9 mouse cellular contexts compared by ENCODE assay signal in genomic region chr7:19000421-19000820, GRCm38 (mm10). TPM values are rescaled to one million over a fixed set of nuclear protein-coding genes. Genes with fewer than 3 reads are reported as not detected.
DNase-seq lines count a peak whose midpoint lies in the region; ATAC-seq and TF ChIP-seq lines count a peak whose summit lies in the region.
"Had no signal": no experiment of that assay in that cellular context is flagged by ENCODE, and none has a peak within 500 bp of the region (broad histone marks: within the 10 kb centered on the region; RNA-seq: fewer than 3 reads in every experiment).

No protein-coding gene starts in this region.

- intact Hi-C loops in left cerebral cortex, postnatal 36 days (cut with DNase I): loop anchor here (5.0 kb wide), 1 partner anchor 108 kb away; no protein-coding TSS in a partner anchor

- ATAC-seq in midbrain, embryonic 11.5 days (ENCODE audit: low FRiP score): no peak

- peaks cover 28% of the 10 kb centered on the region for H3K36me3 ChIP-seq in E14TG2a.4 (ENCODE audit: insufficient read depth, low read length)
- peaks cover 30% of the 10 kb centered on the region for H3K36me3 ChIP-seq in hindbrain, embryonic 10.5 days
- H3K36me3 ChIP-seq in midbrain, embryonic 11.5 days (ENCODE audit: control insufficient read depth, insufficient read depth, low read length): peaks cover 3% of the 10 kb centered on the region; the same call in 1 of the 2 replicates

- H3K4me3 ChIP-seq in E14TG2a.4 (replicated peaks; ENCODE audit: low read length): peak overlapping the region; percentile 78
- peak overlapping the region; percentile 50 for H3K4me3 ChIP-seq in hindbrain, embryonic 10.5 days
- H3K4me3 ChIP-seq in midbrain, embryonic 11.5 days (ENCODE audit: low read depth, low read length): peak overlapping the region; percentile 22

- no peaks in the 10 kb centered on the region for H3K9me3 ChIP-seq in E14TG2a.4 (ENCODE audit: low read length)
- no peaks in the 10 kb centered on the region for H3K9me3 ChIP-seq in hindbrain, embryonic 10.5 days
- H3K9me3 ChIP-seq in midbrain, embryonic 11.5 days (ENCODE audit: control insufficient read depth, low read length): no peaks in the 10 kb centered on the region

- 54% methylated on average over 10 of the region's 10 CpGs for WGBS in hindbrain, embryonic 10.5 days
- 56% methylated on average over 10 of the region's 10 CpGs for WGBS in midbrain, embryonic 11.5 days

- H3K9ac ChIP-seq in midbrain, embryonic 11.5 days (ENCODE audit: low read length): peak overlapping the region; percentile 51; the same call in 1 of the 2 replicates

- peak overlapping the region; percentile 38 for H3K4me2 ChIP-seq in midbrain, embryonic 11.5 days

- H3K27me3 ChIP-seq in E14TG2a.4 (ENCODE audit: insufficient read depth, low read length): no peaks in the 10 kb centered on the region
- H3K27me3 ChIP-seq in hindbrain, embryonic 10.5 days (ENCODE audit: insufficient read depth, poor library complexity, severe bottlenecking): no peaks in the 10 kb centered on the region
- no peaks in the 10 kb centered on the region for H3K27me3 ChIP-seq in midbrain, embryonic 11.5 days (ENCODE audit: control insufficient read depth, insufficient read depth, low read length)

- H3K27ac ChIP-seq in hindbrain, embryonic 10.5 days: peak overlapping the region; percentile 82
- no peak overlapping the region for H3K27ac ChIP-seq in midbrain, embryonic 11.5 days (ENCODE audit: low read depth, low read length)

- peak; percentile 63 for DNase-seq in cerebellum, adult 9-11 months
- DNase-seq in cerebellum, postnatal 36 days: no peak
- no peak for DNase-seq in hindbrain, embryonic 10.5 days (ENCODE audit: low spot score)
- no peak for DNase-seq in midbrain, embryonic 11.5 days (ENCODE audit: low spot score, missing footprints)
- no peak for DNase-seq in left cerebral cortex, postnatal 36 days (ENCODE audit: low spot score in 2 of 2)
- no peak for DNase-seq in urinary bladder, postnatal 14 days (ENCODE audit: low spot score)
- DNase-seq in gastrocnemius, postnatal 4 days (ENCODE audit: low spot score in 2 of 2): no peak

- TF ChIP-seq CTCF in E14TG2a.4 (conservative IDR thresholded peaks at IDR 0.05; ENCODE audit: low read length): no peak

- peaks cover 52% of the 10 kb centered on the region for H3K4me1 ChIP-seq in E14TG2a.4 (replicated peaks; ENCODE audit: low read depth, low read length)
- H3K4me1 ChIP-seq in hindbrain, embryonic 10.5 days (replicated peaks): peaks cover 65% of the 10 kb centered on the region
- peaks cover 21% of the 10 kb centered on the region for H3K4me1 ChIP-seq in midbrain, embryonic 11.5 days (ENCODE audit: control insufficient read depth, insufficient read depth, low read length)

RNA-seq across cellular contexts. Expression of gene Irf2bp1, which starts 3.4 kb away (rescaled TPM):
- polyA plus RNA-seq in hindbrain, embryonic 10.5 days (2016; fragmentation: Nextera tagmentation; extraction: Ambion mirVana): 23.2 and 31.1 TPM in 2 replicates
- 24.1 and 26.5 TPM in 2 replicates for polyA plus RNA-seq in midbrain, embryonic 11.5 days (2014; fragmentation: Nextera tagmentation; extraction: Ambion mirVana)
- 10 to 100 TPM; 46.3 to 53.5 TPM for total RNA-seq in left cerebral cortex, postnatal 36 days (2021)
- total RNA-seq in gastrocnemius, postnatal 4 days (2021): 10 to 100 TPM; 36.6 to 38.1 TPM

RNA-seq across cellular contexts. Expression of gene Mypop, which starts 9.4 kb away (rescaled TPM):
- polyA plus RNA-seq in hindbrain, embryonic 10.5 days (2016; fragmentation: Nextera tagmentation; extraction: Ambion mirVana): 4.1 and 5.0 TPM in 2 replicates
- polyA plus RNA-seq in midbrain, embryonic 11.5 days (2014; fragmentation: Nextera tagmentation; extraction: Ambion mirVana): 3.7 and 4.0 TPM in 2 replicates
- 10 to 100 TPM; 53.5 to 55.3 TPM for total RNA-seq in left cerebral cortex, postnatal 36 days (2021)
- 1 to 10 TPM; 3.2 to 3.7 TPM for total RNA-seq in gastrocnemius, postnatal 4 days (2021)

RNA-seq across cellular contexts. Expression of gene Nanos2, which starts 13.2 kb away (rescaled TPM):
- 0.09 TPM in 1 of 2 replicates, not detected in the other for polyA plus RNA-seq in hindbrain, embryonic 10.5 days (2016; fragmentation: Nextera tagmentation; extraction: Ambion mirVana)
- polyA plus RNA-seq in midbrain, embryonic 11.5 days (2014; fragmentation: Nextera tagmentation; extraction: Ambion mirVana): 0.10 TPM in 2 replicates
- total RNA-seq in left cerebral cortex, postnatal 36 days (2021): 1 to 10 TPM in 1 of 2 experiments, under 1 TPM in 1; 0.47 to 1.3 TPM
- not detected for total RNA-seq in gastrocnemius, postnatal 4 days (2021)
- polyA plus RNA-seq: gonadal fat pad, adult 2 months had no signal

RNA-seq across cellular contexts. Expression of gene Foxa3, which starts 22.9 kb away (rescaled TPM):
- 0.07 TPM in 1 of 2 replicates, not detected in the other for polyA plus RNA-seq in hindbrain, embryonic 10.5 days (2016; fragmentation: Nextera tagmentation; extraction: Ambion mirVana)
- polyA plus RNA-seq in midbrain, embryonic 11.5 days (2014; fragmentation: Nextera tagmentation; extraction: Ambion mirVana): not detected in 2 replicates
- total RNA-seq in left cerebral cortex, postnatal 36 days (2021): not detected
- total RNA-seq in gastrocnemius, postnatal 4 days (2021): under 1 TPM in 1 of 2 experiments, not detected in 1; 0.13 TPM

RNA-seq across cellular contexts. Expression of gene Sympk, which starts 23.8 kb away (rescaled TPM):
- 45.9 and 57.2 TPM in 2 replicates for polyA plus RNA-seq in hindbrain, embryonic 10.5 days (2016; fragmentation: Nextera tagmentation; extraction: Ambion mirVana)
- 30.9 and 33.3 TPM in 2 replicates for polyA plus RNA-seq in midbrain, embryonic 11.5 days (2014; fragmentation: Nextera tagmentation; extraction: Ambion mirVana)
- total RNA-seq in left cerebral cortex, postnatal 36 days (2021): 100 to 1,000 TPM; 126 to 129 TPM
- total RNA-seq in gastrocnemius, postnatal 4 days (2021): 10 to 100 TPM; 61.4 to 63.8 TPM

Comparison
In these comparisons a context has a peak if more than half of its experiments do, and no peak if none do; other contexts are left out.
1. H3K4me3 ChIP-seq: peak in every context shown above with its lines; median percentile 78 in E14TG2a.4; 50 in hindbrain, embryonic 10.5 days; 22 in midbrain, embryonic 11.5 days.
2. RNA of gene Mypop, which starts 9.4 kb away (total RNA-seq): 53.5 to 55.3 TPM in left cerebral cortex, postnatal 36 days; 3.2 to 3.7 TPM in gastrocnemius, postnatal 4 days; every median in the first group is over 10 times any median in the second.